In genomic region chr2:30952824-30953490, GRCm38 (mm10) we compare ENCODE assay signal across 8 mouse cellular contexts. TPM values are rescaled to one million over a fixed set of nuclear protein-coding genes. Genes with fewer than 3 reads are reported as not detected.
DNase-seq lines count a peak whose midpoint lies in the region; ATAC-seq and TF ChIP-seq lines count a peak whose summit lies in the region.

Gene Tor1b (plus strand): TSS chr2:30952959.

- WGBS in embryonic facial prominence, embryonic 13.5 days = under 1% methylated on average over 60 of the region's 60 CpGs
- under 1% methylated on average over 60 of the region's 60 CpGs for WGBS in heart, adult 2 months
- under 1% methylated on average over 60 of the region's 60 CpGs for WGBS in limb, embryonic 15.5 days

- intact Hi-C loops in heart, adult 2 months (cut with DNase I) = no loop called here

- peak; percentile 97 for TF ChIP-seq POLR2A in heart, adult 2 months (IDR thresholded peaks at IDR 0.05; ENCODE audit: insufficient read depth, low read depth, low read length)

- DNase-seq in 416B (ENCODE audit: low read depth) = peak; percentile 95
- peak; percentile 89 to 90 for DNase-seq in adrenal gland, postnatal 36 days
- DNase-seq in heart, adult 2 months = peak; percentile 86 to 89
- DNase-seq in kidney, adult 8-10 months = peak; percentile 82 to 86
- peak; percentile 66 to 74 for DNase-seq in monocyte, adult 2 months (ENCODE audit: low read depth in 1 of 2, low spot score in 2 of 2)
- DNase-seq in spleen, postnatal 36 days (ENCODE audit: low spot score in 2 of 2) = peak; percentile 82 to 87

- peak within 1 kb of the TSS; percentile 86 for H3K9ac ChIP-seq in embryonic facial prominence, embryonic 13.5 days
- peak within 1 kb of the TSS; percentile 90 for H3K9ac ChIP-seq in heart, adult 2 months (ENCODE audit: low read depth, low read length)
- H3K9ac ChIP-seq in limb, embryonic 15.5 days = peak within 1 kb of the TSS; percentile 89

- H3K79me2 ChIP-seq in heart, adult 2 months (replicated peaks; ENCODE audit: control insufficient read depth, insufficient read depth, low read length) = no peaks in the 10 kb centered on the region

- no peak for TF ChIP-seq EP300 in heart, adult 2 months (IDR thresholded peaks at IDR 0.05; ENCODE audit: insufficient read depth, low read depth, low read length)

- peak; percentile 41; the same call in 1 of the 2 replicates for ATAC-seq in embryonic facial prominence, embryonic 13.5 days (ENCODE audit: insufficient number of reproducible peaks, insufficient read depth, low FRiP score, low TSS enrichment, low read depth)
- peak; percentile 69; the same call in 1 of the 2 replicates for ATAC-seq in limb, embryonic 15.5 days (ENCODE audit: insufficient number of reproducible peaks, low FRiP score, low TSS enrichment, low read depth)

- TF ChIP-seq CTCF in heart, adult 2 months (IDR thresholded peaks at IDR 0.05) = peak; percentile 39

- peak within 1 kb of the TSS; percentile 76 for H3K4me2 ChIP-seq in embryonic facial prominence, embryonic 13.5 days
- H3K4me2 ChIP-seq in limb, embryonic 15.5 days = peak within 1 kb of the TSS; percentile 69

- H3K4me1 ChIP-seq in embryonic facial prominence, embryonic 13.5 days = peaks cover 24% of the 10 kb centered on the region
- H3K4me1 ChIP-seq in heart, adult 2 months (ENCODE audit: control insufficient read depth, insufficient read depth, low read length) = peaks cover 4% of the 10 kb centered on the region
- peaks cover 24% of the 10 kb centered on the region for H3K4me1 ChIP-seq in limb, embryonic 15.5 days

- peaks cover 30% of the 10 kb centered on the region for H3K36me3 ChIP-seq in embryonic facial prominence, embryonic 13.5 days
- H3K36me3 ChIP-seq in heart, adult 2 months (ENCODE audit: control insufficient read depth, insufficient read depth, low read length) = peaks cover 3% of the 10 kb centered on the region; the same call in 1 of the 2 replicates
- H3K36me3 ChIP-seq in limb, embryonic 15.5 days = peaks cover 29% of the 10 kb centered on the region

- no peaks in the 10 kb centered on the region for H3K9me3 ChIP-seq in embryonic facial prominence, embryonic 13.5 days
- no peaks in the 10 kb centered on the region for H3K9me3 ChIP-seq in limb, embryonic 15.5 days

- H3K27me3 ChIP-seq in embryonic facial prominence, embryonic 13.5 days = no peaks in the 10 kb centered on the region
- H3K27me3 ChIP-seq in heart, adult 2 months (ENCODE audit: control insufficient read depth, insufficient read depth, low read length) = no peaks in the 10 kb centered on the region
- no peaks in the 10 kb centered on the region for H3K27me3 ChIP-seq in limb, embryonic 15.5 days

- H3K27ac ChIP-seq in embryonic facial prominence, embryonic 13.5 days = peak within 1 kb of the TSS; percentile 90
- H3K27ac ChIP-seq in heart, adult 2 months = peak within 1 kb of the TSS; percentile 90
- H3K27ac ChIP-seq in limb, embryonic 15.5 days = peak within 1 kb of the TSS; percentile 86

- H3K4me3 ChIP-seq in embryonic facial prominence, embryonic 13.5 days = peak within 1 kb of the TSS; percentile 78
- peak within 1 kb of the TSS; percentile 98 for H3K4me3 ChIP-seq in heart, adult 2 months
- peak within 1 kb of the TSS; percentile 87 for H3K4me3 ChIP-seq in limb, embryonic 15.5 days

RNA-seq across cellular contexts. Expression of gene Tor1b, which starts in this region (rescaled TPM):
- 10 to 100 TPM; 53.0 to 53.3 TPM for total RNA-seq in adrenal gland, postnatal 36 days (2021)
- polyA plus RNA-seq in embryonic facial prominence, embryonic 13.5 days (2015; fragmentation: Nextera tagmentation; extraction: Ambion mirVana) = 37.2 and 37.6 TPM in 2 replicates
- total RNA-seq in heart, adult 2 months (2021) = 10 to 100 TPM; 23.9 to 26.4 TPM
- 17.1 and 28.6 TPM in 2 replicates for polyA plus RNA-seq in heart, adult 2 months (2012; rRNA removed)
- polyA plus RNA-seq in limb, embryonic 15.5 days (2015; fragmentation: Nextera tagmentation; extraction: Ambion mirVana) = 38.5 and 40.4 TPM in 2 replicates

Comparison
In these comparisons a context has a peak if more than half of its experiments do, and no peak if none do; other contexts are left out.
1. Peak in every context shown above with its lines: DNase-seq, ATAC-seq, H3K4me3 ChIP-seq and H3K27ac ChIP-seq.